Mouse (Mus musculus): Measurements from ENCODE around the gene Gstt1. TPM values are rescaled to one million over a fixed set of nuclear protein-coding genes. Genes with fewer than 3 reads are reported as not detected.

Gene Gstt1
- total RNA-seq, 2 experiments from 2014 or later, result 4.5 to 5.7 TPM

DNA sequence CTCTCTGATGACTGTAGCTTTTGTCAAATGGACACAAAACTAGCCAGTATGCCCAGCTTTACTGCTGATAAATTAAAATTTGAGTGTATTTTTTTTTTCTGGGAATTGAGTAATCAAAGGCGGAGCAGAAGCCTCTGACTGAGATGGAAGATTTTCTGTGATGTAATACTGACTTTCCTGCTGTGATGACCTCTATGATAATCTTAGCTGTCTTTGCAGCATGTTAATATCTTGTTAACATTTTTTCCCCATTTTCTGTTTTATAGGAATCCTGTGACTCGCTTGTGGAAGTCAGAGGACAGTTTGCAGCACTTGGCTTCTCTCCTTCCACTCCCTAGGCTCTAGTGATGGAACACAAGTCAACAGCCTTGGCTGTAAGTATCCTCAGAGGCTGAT is 31.9 kb upstream of the Gstt1 start:
- Histone ChIP-seq H3K27ac (peak overlapping the region; percentile 28; the same call in 1 of the 2 replicates), H3K4me3 (no peak overlapping the region)
- intact Hi-C loops (cut with DNase I), result no loop called here
- no peak for DNase-seq
- no peak for TF ChIP-seq CTCF (IDR thresholded peaks at IDR 0.05)

DNA sequence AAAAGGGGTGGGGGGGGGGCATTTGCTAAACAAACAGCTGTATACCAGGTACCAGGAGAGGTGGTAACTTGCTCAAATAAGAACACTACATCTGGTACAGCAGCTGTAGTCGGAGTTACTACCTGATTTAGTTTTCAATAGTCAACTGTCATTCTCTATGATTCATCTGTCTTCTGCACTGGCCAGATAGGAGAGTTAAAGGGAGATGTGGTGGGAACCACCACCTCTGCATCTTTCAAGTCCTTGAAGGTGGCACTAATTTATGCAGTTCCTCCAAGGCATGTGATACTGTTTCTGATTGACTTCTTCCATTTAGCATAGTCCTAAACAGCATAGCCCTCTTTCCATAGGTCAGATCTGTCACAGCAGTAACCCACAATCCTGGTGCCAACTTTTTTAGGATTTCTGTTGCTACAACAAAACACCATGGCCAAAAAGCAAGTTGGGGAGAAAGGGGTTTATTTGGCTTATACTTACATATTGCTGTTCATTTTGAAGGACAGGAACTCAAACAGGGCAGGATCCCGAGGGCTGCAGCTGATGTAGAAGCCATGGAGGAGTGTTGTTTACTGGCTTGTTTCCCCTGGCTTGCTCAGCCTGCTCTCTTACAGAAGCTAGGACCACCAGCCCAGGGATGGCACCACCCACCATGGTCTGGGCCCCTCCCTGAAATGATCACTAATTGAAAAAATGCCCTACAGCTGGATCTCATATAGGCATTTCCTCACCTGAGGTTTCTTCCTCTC is 31.3 kb upstream of the Gstt1 start:
- peak overlapping the region; percentile 28; the same call in 1 of the 2 replicates for H3K27ac ChIP-seq
- intact Hi-C loops (cut with DNase I), result no loop called here
- H3K4me3 ChIP-seq, result no peak overlapping the region
- DNase-seq, result no peak
- TF ChIP-seq CTCF (IDR thresholded peaks at IDR 0.05), result no peak

DNA sequence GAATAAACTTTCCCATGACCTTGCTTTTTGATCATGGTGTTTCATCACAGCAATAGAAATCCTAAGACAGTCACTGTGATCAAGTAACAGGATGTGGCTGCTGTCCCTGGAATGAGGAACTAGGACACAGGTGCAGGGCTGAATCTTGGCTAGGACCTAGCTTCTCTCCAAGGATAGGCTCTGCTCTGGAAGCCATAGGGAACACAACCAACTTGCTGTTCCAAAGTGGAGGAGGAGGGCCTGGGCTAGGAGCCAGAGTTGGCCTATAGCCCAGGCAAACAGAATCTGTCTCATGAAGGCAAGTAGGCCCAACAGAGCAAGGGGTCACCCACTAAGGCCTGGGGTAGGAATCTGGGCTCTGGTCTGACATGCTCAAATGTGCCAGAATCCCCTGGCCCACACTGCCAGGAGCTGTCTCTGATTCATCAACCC is 30.1 kb upstream of the Gstt1 start:
- no peak for TF ChIP-seq CTCF (IDR thresholded peaks at IDR 0.05)
- peak overlapping the region; percentile 91 for H3K27ac ChIP-seq
- DNase-seq, result peak; percentile 93
- no peak overlapping the region for H3K4me3 ChIP-seq
- intact Hi-C loops (cut with DNase I), result no loop called here

DNA sequence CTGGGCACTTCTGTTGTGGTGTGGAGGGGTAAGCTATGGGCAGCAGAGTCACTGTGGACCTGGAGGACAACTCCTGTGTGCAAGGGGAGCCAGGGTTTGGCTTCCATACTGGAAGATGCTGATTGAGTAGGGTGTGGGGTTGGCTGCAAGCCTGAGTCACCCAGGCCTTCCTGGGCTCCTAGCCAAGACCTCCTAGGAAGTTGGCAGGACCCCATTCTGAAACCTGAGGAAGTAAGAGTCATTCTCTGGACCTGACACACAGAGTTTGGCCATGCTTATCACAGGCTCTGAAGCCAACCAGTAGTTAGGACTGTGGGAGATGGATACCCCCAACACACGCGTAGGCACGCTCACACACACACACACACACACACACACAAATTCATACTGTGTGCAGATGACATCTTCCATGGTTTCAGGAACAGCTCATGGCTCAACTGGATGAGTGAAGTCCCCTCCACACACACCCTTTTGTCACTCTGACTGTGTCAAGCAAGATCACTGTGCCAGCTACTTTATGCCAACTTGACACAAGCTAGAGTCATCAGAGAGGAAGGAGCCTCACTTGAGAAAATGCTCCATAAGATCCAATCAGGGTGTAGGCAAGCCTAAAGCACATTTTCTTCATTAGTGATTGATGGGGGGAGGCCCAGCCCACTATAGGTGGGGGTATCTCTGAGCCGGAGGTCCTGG is 29.4 kb upstream of the Gstt1 start:
- Histone ChIP-seq H3K27ac (peak overlapping the region; percentile 91), H3K4me3 (no peak overlapping the region)
- DNase-seq, result peak; percentile 85
- TF ChIP-seq CTCF (IDR thresholded peaks at IDR 0.05), result no peak
- intact Hi-C loops (cut with DNase I), result no loop called here

DNA sequence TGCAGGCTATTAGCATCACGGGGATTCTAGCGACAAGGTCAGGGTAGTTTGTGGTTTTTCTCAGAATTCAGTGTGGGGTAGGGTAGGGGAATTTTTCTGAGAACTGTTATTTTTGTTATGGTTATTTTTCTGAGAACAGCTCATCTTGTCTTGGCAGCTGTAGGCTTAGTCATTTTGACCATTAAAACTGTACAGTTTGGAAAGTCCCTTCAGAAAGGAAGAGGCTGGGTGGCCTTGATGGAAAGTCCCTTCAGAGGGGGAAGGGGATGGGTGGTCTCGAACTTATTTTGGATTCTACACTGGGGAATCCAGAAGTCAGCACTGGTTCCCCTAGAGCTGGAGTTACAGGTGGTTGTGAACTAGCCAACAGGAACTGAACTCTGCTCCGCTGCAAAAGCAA is 26.1 kb upstream of the Gstt1 start:
- Histone ChIP-seq H3K27ac (no peak overlapping the region), H3K4me3 (no peak overlapping the region)
- no peak for TF ChIP-seq CTCF (IDR thresholded peaks at IDR 0.05)
- intact Hi-C loops (cut with DNase I), result no loop called here
- no peak for DNase-seq

DNA sequence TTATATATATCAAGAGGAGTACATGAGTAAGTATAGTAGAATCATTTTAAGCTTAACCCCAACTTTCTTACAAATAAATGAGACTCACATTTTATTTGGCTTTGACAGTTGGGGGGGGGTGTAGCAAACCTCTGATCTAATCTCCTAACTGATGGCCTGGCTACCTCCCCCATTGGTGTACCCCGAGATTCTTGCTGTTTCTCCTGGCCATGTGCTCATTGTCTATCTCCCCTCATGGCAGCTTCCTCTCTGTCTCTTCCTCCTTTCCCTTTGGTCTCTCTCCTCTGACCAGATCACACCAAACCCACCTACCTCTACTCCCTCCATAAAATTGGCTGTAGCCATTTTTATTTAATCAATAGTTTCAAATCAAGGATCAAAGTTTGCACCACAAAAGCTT is 25.4 kb upstream of the Gstt1 start:
- no peak for TF ChIP-seq CTCF (IDR thresholded peaks at IDR 0.05)
- H3K4me3 ChIP-seq, result no peak overlapping the region
- H3K27ac ChIP-seq, result no peak overlapping the region
- no peak for DNase-seq
- intact Hi-C loops (cut with DNase I), result no loop called here

DNA sequence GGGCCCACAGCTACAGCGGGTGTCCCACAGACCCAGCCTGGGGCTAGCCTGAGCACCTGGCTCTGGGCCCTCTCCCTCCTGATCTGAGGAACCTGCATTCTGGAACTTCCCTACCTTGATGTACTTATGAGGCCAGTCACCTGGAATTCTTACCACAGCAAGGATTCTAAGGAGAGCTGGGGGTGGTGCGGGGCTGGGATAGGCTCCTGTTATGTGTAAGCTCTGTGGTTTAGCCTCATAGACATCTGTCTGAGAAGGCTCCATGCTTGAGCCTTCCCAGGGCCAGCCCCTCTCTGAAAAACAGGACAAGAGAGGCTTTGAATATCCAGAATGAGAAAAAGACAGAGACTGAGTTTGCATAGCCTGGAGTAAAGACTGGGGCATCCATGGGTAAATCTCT is 24.1 kb upstream of the Gstt1 start, which contains the start of gene Gstt4:
Gene Gstt4, minus strand, starts transcription at position 101 of the 400 bp plus-strand sequence.
- intact Hi-C loops (cut with DNase I), result no loop called here
- no peak for DNase-seq
- no peak for TF ChIP-seq CTCF (IDR thresholded peaks at IDR 0.05)
- Histone ChIP-seq H3K4me3 (no peak within 1 kb of the TSS), H3K27ac (no peak within 1 kb of the TSS)

DNA sequence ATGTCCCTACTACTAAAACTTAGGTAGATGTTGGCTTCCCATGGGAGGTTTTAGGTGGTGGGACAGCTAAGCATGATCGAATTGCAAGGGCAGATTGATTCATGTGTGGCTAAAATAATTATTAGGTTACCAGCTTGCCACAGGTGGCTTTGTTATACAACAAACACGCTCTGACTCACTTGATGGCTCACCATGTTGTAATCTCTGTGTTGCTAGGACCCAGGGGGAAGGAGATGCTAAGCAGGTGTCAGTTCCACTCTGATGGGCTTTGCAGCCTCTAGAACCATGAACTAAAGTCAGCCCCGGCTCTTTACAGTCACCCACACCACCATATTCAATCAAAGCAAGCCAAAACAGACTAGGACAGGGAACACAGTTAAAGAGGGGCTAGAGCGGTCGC is 21.5 kb upstream of the Gstt1 start:
- no peak for DNase-seq
- Histone ChIP-seq H3K27ac (no peak overlapping the region), H3K4me3 (no peak overlapping the region)
- TF ChIP-seq CTCF (IDR thresholded peaks at IDR 0.05), result no peak
- intact Hi-C loops (cut with DNase I), result no loop called here

DNA sequence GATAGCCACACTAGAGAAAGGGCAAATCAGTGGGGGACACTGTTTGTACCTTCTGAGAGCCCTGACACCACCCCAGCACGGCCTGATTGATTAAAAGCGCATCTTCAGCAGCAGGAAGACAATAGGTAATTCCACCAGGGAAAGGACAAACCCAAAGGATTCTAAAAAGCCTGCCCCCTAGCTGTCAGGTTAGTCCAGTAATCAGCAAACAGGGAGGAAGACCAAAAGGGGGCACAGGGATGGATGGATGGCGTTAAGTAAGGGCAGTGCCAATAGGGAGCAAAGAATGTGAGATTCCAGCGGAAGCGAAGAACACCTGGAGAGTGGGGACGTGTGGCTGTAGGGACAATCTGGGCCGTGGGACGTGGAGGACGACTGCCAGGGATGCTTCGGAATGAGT is 20.3 kb upstream of the Gstt1 start:
- no peak for DNase-seq
- no peak overlapping the region for H3K27ac ChIP-seq
- no peak; the same call in 1 of the 2 replicates for TF ChIP-seq CTCF (IDR thresholded peaks at IDR 0.05)
- intact Hi-C loops (cut with DNase I), result no loop called here
- H3K4me3 ChIP-seq, result no peak overlapping the region

DNA sequence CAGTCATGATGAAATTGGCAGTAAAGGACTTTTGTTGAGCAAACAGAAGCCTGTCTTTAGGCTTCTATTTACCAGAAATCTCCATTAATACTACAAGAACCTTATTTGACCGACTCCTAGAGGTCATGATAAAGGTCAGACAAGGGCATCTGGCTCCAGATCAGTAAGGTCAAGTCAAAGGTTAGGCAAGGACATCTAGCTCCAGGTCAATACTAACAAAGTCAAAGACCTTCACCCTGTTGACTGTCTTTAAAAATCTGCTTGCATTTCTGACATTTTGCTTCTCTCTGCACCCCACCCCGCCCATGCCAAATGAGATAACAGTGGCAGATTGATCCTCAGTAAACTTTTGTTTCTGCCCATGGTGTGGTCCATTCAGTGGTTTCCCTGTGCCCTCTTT is 5.8 kb upstream of the Gstt1 start:
- Histone ChIP-seq H3K4me3 (no peak overlapping the region), H3K27ac (no peak overlapping the region)
- no peak for TF ChIP-seq CTCF (IDR thresholded peaks at IDR 0.05)
- intact Hi-C loops (cut with DNase I), result no loop called here
- DNase-seq, result no peak

DNA sequence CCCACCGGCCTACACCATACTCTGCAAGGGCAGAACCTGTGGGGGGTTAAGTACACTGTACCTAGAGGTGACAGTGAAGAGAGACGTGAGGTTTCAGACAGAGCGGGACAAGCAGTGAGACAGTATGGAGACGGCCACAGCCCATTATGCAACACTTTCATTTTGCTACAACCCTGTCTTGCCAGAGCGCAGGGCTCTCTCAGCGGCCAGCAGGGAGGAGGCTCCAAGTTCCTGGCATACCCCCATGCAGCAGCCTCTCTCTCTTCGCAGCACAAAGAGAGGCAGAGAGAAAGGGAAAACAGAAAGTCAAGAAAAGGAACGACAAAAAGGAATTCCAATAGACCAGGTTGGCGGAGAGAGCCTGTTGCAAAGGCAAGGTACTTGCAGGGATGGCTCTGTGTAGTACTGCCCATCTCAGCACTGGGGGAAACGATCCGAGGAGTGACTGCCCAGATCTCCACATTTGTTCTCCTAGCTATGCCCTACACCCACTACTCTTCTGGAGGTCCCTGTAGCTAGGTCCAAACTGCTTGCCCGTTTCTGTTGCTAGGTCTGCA is 687 bp downstream of the Gstt1 start:
- H3K27ac ChIP-seq, result peak overlapping the region; percentile 79
- DNase-seq, result peak; percentile 78
- TF ChIP-seq CTCF (IDR thresholded peaks at IDR 0.05), result no peak
- intact Hi-C loops (cut with DNase I), result no loop called here
- H3K4me3 ChIP-seq, result peak overlapping the region; percentile 75

DNA sequence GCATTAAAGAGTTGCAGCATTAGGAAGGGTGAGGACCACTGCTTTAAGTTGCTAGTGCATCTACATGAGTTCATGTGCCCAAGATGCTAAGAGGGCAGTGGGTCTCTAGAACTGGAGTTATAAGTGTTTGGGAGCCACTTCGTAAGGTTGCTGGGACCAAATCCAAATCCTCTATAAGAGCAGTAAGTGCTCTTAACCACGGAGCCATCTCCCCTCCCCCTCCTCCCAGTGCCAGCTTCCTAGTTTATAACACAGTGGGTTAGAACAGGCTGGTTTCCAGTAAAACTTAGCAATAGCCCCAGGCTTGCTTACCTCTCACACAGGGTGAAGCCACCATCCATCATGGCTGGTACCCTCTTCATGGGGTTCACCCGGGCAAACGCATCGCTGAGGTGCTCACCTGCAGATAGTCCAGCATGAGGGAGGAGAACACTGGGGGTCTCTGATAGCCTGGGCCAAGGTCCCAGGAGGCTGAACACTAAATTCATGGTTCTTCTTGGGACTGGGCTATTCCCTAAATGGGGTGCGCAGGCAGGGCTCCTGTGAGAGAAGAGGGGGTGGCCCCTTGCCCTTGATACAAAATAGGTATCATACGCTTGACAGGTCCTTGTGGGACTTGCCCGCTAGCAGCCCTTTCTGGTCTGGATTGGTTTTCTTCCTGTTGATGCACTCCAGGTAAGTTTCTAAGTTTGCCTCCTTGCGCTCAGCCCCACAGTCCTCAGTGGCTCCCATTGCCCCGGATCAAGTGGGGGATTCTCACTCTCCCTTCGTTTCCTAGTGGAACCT is 1.5 kb downstream of the Gstt1 start:
- H3K4me3 ChIP-seq, result peak overlapping the region; percentile 75
- TF ChIP-seq CTCF (IDR thresholded peaks at IDR 0.05), result no peak
- intact Hi-C loops (cut with DNase I), result no loop called here
- DNase-seq, result no peak
- H3K27ac ChIP-seq, result peak overlapping the region; percentile 79
